Mouse (Mus musculus) megakaryocyte progenitor cell, adult 5-6 weeks (primary cell): ENCODE data around the gene Grik4. TPM values are rescaled to one million over a fixed set of nuclear protein-coding genes. Genes with fewer than 3 reads are reported as not detected.
A peak's percentile ranks its signal among the peaks of the same experiment; 100 is the strongest.

Source experiments
- ATAC-seq: replicated peaks from 2 replicates; pipeline ENCODE4 v1.8.0; 2016; ENCODE audit warnings: mild to moderate bottlenecking, moderate TSS enrichment, inconsistent platforms; ENCODE audit not compliant: poor library complexity
- total RNA-seq, 2 experiments: library from RNA; stranded (forward) in 1 of 2; stranded (reverse) in 1 of 2; fragments of 157-497, 149-512 nt in 1 of 2; fragments of 200-1000 nt in 1 of 2; gene quantifications; 2 replicates each; pipeline versions ENCODE4 v1.2.3 to v1.2.4; 2015 to 2017

The Grik4 gene
- total RNA-seq, 2 experiments from 2014 or later, result not detected

DNA sequence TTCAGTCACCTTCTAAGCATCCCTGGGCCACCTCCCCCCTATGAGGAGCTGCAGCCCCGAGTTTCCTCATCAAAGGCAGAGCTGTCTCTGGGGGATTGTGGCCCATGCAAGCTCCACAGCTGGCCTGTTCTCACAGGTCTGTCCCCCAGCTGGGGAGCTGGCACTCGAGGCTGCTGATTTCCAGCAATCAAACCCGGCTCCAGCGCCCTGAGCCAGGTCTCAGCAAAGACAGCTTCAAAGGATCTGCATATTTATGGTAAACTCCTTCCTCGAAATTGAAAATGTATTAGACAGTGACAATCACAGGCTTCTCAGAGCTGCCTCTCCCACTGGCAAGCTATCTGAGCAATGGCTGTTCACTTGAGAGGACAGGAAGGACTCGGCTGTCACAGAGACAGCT is 330.5 kb downstream of the Grik4 start:
- ATAC-seq, result no peak

DNA sequence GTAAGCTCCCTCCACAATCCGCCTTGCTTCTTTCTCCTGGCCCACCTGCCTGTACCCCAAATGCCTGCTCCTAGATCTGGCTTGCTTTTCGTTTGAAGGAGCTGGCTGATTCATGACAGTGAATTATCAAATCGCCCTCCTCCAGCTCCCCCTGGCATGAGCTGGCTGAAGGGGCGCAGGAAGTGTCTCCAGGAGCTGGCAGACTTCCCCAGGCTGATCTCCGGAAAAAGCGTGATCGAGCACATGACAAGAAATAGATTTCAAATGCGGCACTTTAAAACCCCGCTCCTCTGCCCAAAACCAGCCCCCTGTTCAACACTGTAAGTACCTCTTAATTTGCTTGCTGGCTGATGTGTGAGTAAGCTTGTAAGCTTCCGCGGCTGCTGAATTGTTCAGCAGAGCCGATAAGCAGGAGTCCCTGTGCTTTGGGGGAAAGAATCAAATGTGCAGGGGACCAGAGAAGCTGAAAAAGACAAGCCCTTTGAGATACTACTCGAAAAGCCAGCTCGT is 331.8 kb downstream of the Grik4 start:
- no peak for ATAC-seq

DNA sequence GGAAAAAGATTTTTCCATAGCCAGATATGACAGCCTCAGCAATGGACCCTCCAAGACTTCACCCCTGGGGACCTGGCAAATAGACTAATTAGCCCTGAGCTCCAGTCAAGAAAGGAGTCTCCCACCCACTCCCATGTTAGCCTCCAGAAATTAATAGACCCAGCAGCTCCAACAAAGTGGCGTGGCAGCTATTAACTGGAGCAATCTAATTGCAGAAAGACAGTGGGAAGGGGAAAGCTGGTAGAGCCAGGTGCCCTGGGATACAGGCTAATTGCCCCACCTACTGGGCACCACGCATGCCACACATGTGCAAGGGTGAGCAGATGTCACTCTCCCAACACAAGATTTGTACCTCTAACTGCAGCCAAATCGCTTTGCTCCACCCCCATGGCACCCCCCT is 342.8 kb downstream of the Grik4 start:
- no peak for ATAC-seq

DNA sequence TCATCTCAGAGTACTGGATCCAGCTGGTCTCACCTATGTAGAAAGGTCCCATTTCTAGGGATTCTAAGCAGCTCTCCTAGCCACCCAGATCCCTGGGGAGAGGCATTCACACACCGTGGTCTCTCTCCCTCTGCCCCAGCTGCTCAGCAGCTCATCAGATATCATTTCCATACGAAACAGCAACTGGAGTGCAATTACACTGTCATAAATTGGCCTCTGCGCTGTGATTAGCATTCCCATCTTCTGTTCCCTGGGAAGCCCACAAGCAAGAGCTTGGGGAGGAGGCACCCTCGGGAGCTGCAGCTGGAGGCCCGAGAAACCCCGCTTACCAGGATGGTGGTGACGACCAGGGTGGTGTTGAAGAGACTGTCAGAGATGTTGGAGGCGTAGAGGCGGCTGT is 346.8 kb downstream of the Grik4 start:
- no peak for ATAC-seq

DNA sequence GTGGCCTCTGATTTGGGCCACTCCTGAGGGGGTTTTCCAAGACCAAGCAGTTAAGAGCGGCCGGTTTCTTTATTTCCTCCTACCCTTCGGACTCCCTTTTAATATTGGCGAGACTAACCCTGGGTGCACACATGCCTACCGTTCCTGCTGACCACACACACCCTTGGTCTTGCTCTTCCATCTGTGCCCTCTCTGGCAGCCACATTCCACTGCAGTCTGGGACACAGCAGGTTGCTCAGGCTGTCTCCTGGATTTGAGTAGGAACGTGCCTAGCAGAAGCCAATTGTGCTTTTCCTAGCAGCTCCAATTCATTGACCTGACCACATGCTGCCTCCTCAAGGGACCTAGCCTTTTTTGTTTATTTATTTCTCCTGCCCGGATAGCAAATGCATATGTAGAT is 365.8 kb downstream of the Grik4 start:
- ATAC-seq, result no peak

DNA sequence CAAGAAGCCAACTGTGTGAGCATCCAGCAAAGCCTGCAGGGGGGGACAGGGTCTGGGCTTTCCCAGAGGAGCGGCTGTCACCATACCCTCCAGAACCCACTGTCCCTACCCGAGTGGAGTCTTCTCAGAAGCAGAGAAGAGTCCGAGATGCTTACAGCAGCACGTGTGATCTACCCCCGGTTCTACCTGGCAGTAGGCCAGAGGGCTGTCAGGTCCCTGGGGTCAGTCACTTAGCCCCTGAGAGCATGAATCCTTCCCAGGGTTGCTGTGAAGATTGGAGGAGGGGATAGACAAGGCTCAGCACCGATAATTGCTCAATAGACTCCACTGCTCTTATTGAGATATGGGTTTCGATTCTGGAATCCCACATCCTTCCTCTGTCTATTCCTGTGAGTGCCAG is 366.2 kb downstream of the Grik4 start:
- ATAC-seq, result no peak

DNA sequence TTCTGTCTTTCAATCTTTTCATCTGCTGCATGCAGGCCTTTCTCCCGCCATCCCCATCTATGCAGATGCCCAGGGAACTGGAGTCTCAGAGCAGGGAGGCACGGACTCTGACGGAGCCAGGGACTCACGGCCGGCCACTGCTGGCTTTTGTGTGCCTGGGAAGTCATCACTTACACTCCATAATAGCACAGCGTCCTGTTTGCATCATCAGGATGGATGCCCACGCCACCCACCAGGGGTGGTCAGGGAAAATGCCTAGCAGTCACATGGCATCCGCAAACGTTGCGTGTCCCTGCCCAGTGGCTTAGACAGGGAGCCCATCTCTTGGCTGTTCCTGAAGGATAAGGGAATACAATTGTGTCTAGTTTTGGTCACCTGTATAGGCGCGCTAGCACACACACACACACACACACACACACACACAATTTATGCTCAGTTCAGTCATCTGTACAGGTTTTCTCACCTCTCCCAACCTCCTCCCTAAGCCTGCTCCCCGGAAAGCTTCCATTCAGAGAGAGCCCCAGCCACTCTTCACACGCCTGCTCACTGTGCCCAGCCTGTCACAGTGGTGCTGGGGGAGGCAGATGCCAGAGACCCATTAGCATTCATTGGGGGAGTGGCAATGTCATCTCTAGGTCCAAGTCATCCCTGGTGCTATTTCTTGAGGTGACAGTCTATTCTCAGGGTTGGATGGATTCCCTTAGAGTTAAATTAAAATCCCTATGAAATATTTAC is 370.5 kb downstream of the Grik4 start:
- ATAC-seq, result no peak

DNA sequence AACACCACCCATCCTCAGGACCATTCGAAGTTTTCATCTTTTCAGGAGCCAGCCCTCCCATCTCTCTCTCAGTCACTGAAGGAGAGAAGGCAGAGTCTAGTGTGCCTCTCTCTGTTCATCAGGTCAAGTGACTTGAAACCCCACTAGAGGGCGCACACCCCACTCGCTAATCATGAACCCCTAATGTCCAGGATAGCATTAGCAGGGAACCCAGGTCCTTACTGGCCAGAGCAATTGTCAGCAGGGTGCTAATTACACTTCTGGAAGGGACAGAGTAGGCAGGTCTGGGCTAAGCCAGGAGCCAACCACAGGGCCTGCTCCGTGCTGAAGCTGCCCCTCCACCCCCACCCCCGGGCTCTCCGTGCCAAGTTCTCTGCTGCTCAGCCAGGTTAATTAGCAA is 371.1 kb downstream of the Grik4 start:
- peak; percentile 66; the same call in 1 of the 2 replicates for ATAC-seq

DNA sequence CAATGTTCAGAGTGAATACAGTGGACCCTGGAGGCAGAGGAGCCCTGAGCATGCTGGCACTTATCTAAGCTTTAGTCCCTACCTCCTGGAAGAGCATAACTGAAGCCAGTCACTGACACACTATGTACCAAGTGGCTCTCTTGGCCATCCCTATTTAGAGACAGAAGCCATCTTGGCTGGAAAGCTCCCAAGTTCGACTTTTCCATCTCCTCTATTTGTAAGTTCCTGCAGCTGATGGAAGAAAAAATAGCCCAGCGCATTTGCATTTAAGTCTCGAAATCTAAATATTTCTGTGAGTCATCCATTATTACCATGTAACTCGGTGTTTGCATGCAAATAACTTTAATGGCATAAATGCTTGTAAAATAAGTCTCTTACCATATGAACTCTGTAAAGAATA is 378.4 kb downstream of the Grik4 start:
- no peak for ATAC-seq

DNA sequence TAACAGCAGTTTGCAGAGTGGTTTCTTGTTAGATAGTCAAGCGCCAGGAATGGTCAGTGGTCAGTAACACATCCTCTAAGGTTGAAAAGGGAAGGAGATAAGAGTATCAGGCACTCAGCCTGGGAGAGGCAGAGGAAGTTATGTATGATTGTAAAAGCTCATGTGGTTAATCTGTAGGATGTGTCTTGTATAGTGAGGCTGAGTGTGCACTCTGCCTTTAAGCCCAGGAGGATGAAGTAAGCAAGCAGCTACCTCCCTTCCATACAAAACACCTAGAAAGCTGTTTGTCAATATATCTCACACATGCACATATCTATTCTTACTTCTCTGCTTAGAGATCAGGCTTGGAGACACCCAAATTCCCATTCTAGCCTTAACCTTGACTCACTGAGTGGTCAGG is 389.1 kb downstream of the Grik4 start:
- no peak for ATAC-seq

DNA sequence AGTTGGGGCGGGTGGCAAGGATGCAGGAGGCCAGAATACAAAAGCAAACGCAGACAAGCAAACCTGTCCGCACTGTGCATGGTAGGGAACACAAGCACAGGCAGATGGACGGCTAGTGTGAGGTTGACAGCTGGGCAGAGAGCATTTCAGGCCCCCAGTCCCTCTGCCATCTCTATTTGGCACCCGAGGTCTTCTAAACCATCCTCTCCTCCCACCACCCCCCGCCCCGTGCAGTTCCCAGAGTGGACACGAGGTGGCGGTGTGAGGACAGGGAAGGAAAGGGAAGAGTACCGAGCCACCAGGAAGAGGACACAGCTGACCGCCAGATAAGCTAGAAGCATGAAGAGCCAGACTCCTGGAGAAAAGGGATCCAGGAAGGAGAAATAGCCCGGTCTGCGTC is 394.2 kb downstream of the Grik4 start:
- peak; percentile 80 for ATAC-seq

DNA sequence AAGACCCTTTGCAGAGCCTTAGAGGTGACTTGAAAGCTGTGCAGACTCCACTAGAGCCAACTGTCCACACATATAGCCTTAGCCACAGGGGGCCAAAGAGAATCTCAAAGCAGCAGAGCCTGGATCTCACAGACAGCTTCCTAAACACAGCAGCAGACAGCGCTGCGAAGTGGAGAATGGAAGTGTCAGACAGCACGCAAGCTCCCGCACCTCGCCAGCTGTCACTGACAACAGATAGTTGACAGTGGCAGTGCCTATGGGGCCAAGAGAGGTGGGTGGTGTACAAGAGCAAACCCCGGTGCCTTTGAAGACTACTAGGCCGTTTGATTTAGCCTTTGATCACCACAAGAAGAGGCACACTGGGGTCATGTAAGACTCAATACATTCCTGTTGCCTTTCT is 395.3 kb downstream of the Grik4 start:
- ATAC-seq, result no peak

DNA sequence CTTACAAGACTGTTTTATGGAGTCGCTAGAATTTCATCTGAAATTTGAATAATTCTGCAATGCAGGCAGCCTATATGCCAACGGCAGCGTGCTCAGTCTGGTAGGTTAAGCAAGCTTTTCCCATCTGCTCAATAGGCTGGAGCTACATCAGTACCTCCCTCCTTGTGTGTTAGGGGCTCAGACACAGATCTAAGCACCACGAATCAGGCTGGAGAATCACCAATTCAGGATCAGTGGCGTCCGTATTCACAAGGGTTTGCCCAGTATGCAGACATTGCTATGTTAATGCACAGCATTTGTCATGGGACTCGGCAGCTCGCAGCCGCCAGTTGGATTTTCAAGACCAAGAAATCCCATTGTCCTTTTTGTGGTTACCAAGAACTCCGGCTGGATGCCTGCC is 399.8 kb downstream of the Grik4 start:
- no peak for ATAC-seq

DNA sequence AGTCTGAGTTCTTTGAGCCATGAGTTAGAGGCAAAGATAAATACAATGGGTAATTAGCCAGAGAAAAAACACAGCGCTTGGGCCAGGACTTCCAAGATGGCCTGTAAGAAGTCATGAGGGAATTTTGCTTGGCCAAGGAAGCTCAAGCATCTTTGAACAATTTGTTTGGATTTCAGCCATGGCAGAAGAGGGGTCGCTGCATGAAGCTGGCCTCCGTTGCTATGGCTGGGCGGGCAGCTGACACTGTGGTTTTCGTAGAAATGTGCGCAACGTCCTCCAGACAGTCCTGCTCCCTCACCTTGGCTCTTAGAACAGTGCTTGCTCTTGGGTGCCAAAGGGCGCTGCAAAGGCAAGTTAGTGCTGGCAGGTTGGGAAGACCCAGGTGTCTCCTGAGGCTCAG is 410.8 kb downstream of the Grik4 start:
- ATAC-seq, result no peak

DNA sequence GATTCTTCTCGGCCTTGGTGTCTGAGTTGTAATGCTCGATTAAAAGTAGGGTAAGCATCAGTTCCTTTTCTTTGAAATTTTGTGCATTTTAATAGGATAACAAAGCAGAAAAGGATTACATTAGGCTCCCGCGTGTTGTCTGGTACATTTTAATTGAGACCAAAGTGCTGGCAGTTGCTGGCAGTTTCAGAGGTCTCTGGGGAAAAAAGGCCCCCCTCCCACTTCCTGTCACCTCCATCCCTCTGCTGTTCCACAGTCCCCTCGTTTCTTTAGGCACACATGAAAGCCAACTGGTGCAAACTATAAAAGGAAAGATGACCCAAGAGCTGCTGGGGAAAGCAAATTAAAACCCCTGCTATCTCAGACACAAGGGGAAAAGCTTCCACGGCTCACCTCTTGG is 411.3 kb downstream of the Grik4 start:
- ATAC-seq, result no peak

DNA sequence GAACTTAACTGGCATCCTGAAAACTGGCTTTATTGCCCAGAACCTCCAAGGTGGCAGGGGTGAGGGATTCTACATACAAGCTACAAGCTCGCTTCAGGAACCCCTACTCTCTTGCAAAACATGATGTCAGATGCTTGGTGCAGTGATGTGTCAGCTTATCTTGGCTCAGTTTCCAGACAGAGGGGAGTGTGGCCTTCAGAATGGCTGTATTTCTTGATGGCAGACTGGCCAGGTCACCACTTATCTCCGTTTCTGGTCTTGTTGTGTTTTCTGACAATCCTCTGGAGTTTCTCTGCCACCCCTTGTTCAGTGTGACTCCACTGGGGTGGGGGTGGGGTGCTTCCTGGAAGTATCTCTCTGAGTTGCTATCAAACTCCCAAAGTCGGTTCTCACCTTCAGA is 412.3 kb downstream of the Grik4 start:
- no peak for ATAC-seq

DNA sequence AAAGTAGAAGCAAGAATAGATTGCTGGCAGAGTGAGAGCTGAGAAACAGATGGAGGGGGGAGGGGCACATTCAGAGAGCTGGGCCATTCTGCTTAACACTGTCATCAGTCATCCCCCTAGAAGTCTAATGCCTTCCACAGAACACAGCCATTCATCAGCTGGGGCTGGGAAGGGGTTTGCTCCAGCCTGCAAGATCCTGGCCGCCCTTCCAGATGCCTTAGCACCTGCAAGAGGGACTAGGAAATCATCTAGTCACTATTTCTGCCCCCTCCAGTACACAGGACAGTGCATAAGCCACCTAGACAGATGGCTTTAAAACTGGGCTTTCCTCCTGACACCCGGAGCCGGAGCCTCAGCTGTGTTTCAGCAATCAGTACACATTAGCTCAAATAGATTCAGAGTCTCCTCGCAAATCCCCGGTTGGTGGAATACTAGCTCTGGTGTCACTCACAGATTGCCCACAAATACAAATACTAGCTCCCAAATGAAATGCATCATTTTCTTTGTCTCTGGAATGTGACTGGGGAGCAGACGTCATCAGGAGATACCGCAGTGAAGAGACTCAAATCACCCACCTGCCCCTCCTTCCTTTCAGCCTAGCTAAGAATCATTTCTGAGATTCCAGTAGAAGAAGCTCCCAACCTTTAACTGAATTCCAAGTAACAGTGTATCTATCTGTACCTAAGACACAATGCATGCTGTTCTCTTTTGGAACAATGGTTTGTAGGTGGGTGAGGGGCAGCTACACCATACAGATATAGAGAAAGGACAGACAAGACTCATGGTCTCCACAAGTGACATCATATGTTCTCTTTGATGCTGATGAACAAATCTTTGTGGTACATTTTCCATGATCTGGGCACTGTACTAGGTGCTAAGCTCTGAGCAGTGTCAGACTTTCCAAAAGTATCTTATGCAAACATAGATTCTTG is 413.8 kb downstream of the Grik4 start:
- ATAC-seq, result no peak

DNA sequence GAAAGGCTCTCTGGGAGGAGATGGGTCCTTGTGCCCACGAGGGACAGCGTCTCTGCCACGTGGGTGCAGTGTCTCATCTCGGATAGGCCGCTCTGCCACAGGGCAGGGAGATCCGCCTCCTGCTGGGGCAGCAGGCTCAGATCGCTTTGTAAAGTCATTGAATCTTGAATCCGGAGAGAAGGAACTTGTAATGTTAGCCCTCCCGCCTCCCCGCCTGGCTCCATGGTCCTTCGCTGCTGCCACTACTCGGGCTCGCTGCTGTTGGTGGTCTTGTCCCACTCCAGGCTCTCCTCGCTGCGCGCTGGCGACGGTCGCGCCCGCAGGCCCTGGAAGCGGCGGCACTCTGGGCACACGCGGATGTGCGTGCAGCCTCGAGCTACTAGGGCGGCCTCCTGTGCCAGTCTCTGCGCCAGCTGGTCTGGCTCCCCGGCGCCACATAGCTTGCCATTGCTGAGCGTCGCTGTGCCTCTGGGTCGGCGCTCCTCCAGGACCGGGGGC is 423.7 kb downstream of the Grik4 start:
- peak; percentile 48; the same call in 1 of the 2 replicates for ATAC-seq

DNA sequence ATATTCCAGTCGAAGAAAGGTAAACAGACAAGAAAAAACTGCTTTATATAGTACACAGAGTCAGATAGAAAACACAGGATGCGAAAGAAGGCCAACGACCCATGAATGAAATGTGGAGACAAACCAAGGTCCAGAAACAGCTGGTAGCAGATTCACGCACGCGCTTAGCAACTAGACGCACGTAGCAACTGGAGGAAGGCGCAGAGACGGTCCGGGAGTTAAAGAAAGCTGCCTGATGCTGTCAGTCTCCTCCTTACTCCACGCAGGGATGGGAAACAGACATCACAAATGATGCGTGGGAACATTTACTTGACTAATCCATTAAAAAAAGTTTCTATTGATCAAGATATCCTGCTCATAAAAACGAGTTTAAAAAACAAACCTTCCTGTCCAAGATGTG is 426.1 kb downstream of the Grik4 start:
- ATAC-seq, result no peak

DNA sequence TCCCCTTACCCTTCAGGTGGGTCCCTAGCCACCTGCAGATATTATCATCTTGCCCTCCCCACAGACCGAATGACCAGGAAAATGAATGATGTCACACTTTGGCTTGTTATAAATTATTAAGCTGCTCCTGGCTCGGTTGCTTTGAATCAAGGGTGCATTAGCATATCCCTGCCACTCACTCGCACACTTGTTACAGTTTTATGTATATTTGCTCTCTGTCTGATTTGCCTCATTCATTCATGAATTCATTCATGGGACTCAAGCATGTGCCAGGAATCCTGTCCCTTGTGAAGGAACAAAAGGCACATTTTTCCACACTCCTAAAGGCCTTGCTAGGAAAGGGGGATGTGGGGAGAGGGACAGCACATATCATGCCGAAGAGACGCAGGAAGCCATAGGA is 431.1 kb downstream of the Grik4 start:
- no peak for ATAC-seq

DNA sequence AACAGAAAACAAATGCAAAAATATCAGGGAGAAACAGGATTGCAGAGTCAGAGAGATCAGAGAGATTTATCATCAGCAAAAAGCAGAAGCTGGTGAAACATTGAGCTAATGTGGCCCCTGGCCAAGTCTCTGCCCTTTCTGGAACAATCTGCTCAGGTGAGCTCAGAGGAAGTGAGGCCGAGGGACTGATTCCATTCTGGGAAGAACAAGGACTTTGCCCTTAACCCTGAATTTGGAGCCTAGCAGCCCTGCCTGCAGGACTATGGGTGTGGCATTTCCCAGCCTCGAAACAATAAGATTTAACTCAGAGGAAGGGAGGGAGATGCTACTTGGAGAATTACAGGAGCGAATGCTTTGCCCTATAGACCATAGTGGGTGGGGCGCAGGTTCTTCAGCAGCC is 432.0 kb downstream of the Grik4 start:
- no peak for ATAC-seq

DNA sequence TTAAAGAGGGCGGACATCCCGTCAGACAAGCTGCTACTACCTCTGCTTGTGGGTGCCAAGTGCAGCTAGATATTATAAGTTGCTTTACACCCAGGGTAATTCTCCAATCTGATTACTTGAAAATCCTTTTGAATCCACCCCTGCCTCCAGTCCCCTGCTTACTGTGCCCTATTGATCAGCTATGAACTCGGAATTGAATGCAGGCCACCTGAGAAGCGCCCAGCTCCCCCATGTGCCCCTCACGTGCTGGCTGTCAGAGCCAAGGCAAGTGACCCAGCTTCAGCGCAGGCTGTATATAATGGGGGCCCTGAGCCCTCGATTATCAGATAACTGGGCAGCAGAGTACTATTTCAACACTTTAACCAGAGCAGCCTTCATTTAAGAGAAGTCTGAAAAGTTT is 436.1 kb downstream of the Grik4 start:
- no peak for ATAC-seq
